8 mouse cellular contexts compared by ENCODE assay signal in genomic region chr9:65391613-65391964, GRCm38 (mm10). TPM values are rescaled to one million over a fixed set of nuclear protein-coding genes. Genes with fewer than 3 reads are reported as not detected.
DNase-seq lines count a peak whose midpoint lies in the region; ATAC-seq lines count a peak whose summit lies in the region.

Gene Kbtbd13, minus strand, starts transcription at chr9:65391652.

- peak within 1 kb of the TSS; percentile 56 for H3K9ac ChIP-seq in kidney, embryonic 14.5 days (ENCODE audit: low read depth, low read length)
- H3K9ac ChIP-seq in hindbrain, embryonic 14.5 days, result peak within 1 kb of the TSS; percentile 47
- no peak within 1 kb of the TSS for H3K9ac ChIP-seq in midbrain, embryonic 15.5 days

- peaks cover 10% of the 10 kb centered on the region; the same call in 1 of the 2 replicates for H3K4me1 ChIP-seq in kidney, embryonic 14.5 days (ENCODE audit: control insufficient read depth, insufficient read depth, low read length)
- H3K4me1 ChIP-seq in forebrain, embryonic 10.5 days, result peaks cover 14% of the 10 kb centered on the region
- 0 out of 2 replicates have a peak, but pooled peaks cover 3% of the 10 kb centered on the region for H3K4me1 ChIP-seq in hindbrain, embryonic 14.5 days (replicated peaks; ENCODE audit: control insufficient read depth, insufficient read depth, low read length)
- peaks cover 8% of the 10 kb centered on the region; the same call in 1 of the 2 replicates for H3K4me1 ChIP-seq in midbrain, embryonic 15.5 days

- no peaks in the 10 kb centered on the region for H3K9me3 ChIP-seq in kidney, embryonic 14.5 days (ENCODE audit: control insufficient read depth, low read length)
- H3K9me3 ChIP-seq in forebrain, embryonic 10.5 days, result no peaks in the 10 kb centered on the region; the same call in 1 of the 2 replicates
- H3K9me3 ChIP-seq in hindbrain, embryonic 14.5 days (ENCODE audit: control insufficient read depth, low read length), result no peaks in the 10 kb centered on the region
- H3K9me3 ChIP-seq in midbrain, embryonic 15.5 days, result 0 out of 2 replicates have a peak, but pooled peaks cover 3% of the 10 kb centered on the region

- H3K4me3 ChIP-seq in kidney, embryonic 14.5 days (ENCODE audit: low read length), result peak within 1 kb of the TSS; percentile 42
- H3K4me3 ChIP-seq in forebrain, embryonic 10.5 days, result peak within 1 kb of the TSS; percentile 52
- H3K4me3 ChIP-seq in hindbrain, embryonic 14.5 days (replicated peaks; ENCODE audit: low read length), result peak within 1 kb of the TSS; percentile 38
- H3K4me3 ChIP-seq in midbrain, embryonic 15.5 days, result peak within 1 kb of the TSS; percentile 39

- peak within 1 kb of the TSS; percentile 75 for H3K4me2 ChIP-seq in kidney, embryonic 14.5 days (replicated peaks; ENCODE audit: low read depth, low read length)
- H3K4me2 ChIP-seq in hindbrain, embryonic 14.5 days (replicated peaks), result peak within 1 kb of the TSS; percentile 57
- peak within 1 kb of the TSS; percentile 53 for H3K4me2 ChIP-seq in midbrain, embryonic 15.5 days

- ATAC-seq in kidney, embryonic 14.5 days (ENCODE audit: low FRiP score, low TSS enrichment), result no peak
- no peak for ATAC-seq in hindbrain, embryonic 14.5 days (ENCODE audit: low FRiP score)
- ATAC-seq in midbrain, embryonic 15.5 days (replicated peaks), result no peak
- ATAC-seq in inflammation-experienced regulatory T-cells, adult 6 months, result no peak

- no peak within 1 kb of the TSS for H3K27ac ChIP-seq in kidney, embryonic 14.5 days (ENCODE audit: low read depth, low read length)
- H3K27ac ChIP-seq in forebrain, embryonic 10.5 days, result peak within 1 kb of the TSS; percentile 71
- no peak within 1 kb of the TSS for H3K27ac ChIP-seq in hindbrain, embryonic 14.5 days
- H3K27ac ChIP-seq in midbrain, embryonic 15.5 days, result no peak within 1 kb of the TSS

- WGBS in kidney, embryonic 14.5 days, result 33% methylated on average over 8 of the region's 8 CpGs
- WGBS in forebrain, embryonic 10.5 days, result 46% methylated on average over 8 of the region's 8 CpGs
- whole genome bisulfite sequencing in hindbrain, embryonic 14.5 days, result 44% methylated on average over 8 of the region's 8 CpGs
- 48% methylated on average over 8 of the region's 8 CpGs for WGBS in midbrain, embryonic 15.5 days

- peaks cover 23% of the 10 kb centered on the region for H3K27me3 ChIP-seq in kidney, embryonic 14.5 days (ENCODE audit: control insufficient read depth, insufficient read depth, low read length)
- peaks cover 75% of the 10 kb centered on the region for H3K27me3 ChIP-seq in forebrain, embryonic 10.5 days (ENCODE audit: poor library complexity, severe bottlenecking)
- peaks cover 32% of the 10 kb centered on the region for H3K27me3 ChIP-seq in hindbrain, embryonic 14.5 days (ENCODE audit: control insufficient read depth, insufficient read depth, low read length)
- H3K27me3 ChIP-seq in midbrain, embryonic 15.5 days (replicated peaks), result peaks cover 37% of the 10 kb centered on the region

- DNase-seq in kidney, adult 11 months, result no peak
- DNase-seq in forebrain, embryonic 10.5 days (ENCODE audit: extremely low spot score, low spot score), result no peak
- no peak for DNase-seq in hindbrain, embryonic 14.5 days (ENCODE audit: low spot score)
- DNase-seq in retina, embryonic 14.5 days (ENCODE audit: low spot score), result no peak
- DNase-seq in ovary, adult 18-20 months (ENCODE audit: low spot score), result no peak

- H3K36me3 ChIP-seq in kidney, embryonic 14.5 days (ENCODE audit: control insufficient read depth, insufficient read depth, low read length), result no peaks in the 10 kb centered on the region
- H3K36me3 ChIP-seq in forebrain, embryonic 10.5 days (replicated peaks), result no peaks in the 10 kb centered on the region
- no peaks in the 10 kb centered on the region for H3K36me3 ChIP-seq in hindbrain, embryonic 14.5 days (replicated peaks; ENCODE audit: control insufficient read depth, insufficient read depth)
- H3K36me3 ChIP-seq in midbrain, embryonic 15.5 days (replicated peaks), result no peaks in the 10 kb centered on the region

RNA-seq across cellular contexts. Expression of gene Kbtbd13, which starts in this region (rescaled TPM):
- polyA plus RNA-seq in kidney, embryonic 14.5 days (2014; fragmentation: Nextera tagmentation; extraction: Ambion mirVana), result 1.3 and 1.4 TPM in 2 replicates
- polyA plus RNA-seq in forebrain, embryonic 10.5 days (2016; fragmentation: Nextera tagmentation; extraction: Ambion mirVana), result 0.66 and 0.85 TPM in 2 replicates
- 0.52 and 0.70 TPM in 2 replicates for polyA plus RNA-seq in hindbrain, embryonic 14.5 days (2014; fragmentation: Nextera tagmentation; extraction: Ambion mirVana)
- 0.56 and 0.60 TPM in 2 replicates for polyA plus RNA-seq in midbrain, embryonic 15.5 days (2015; fragmentation: Nextera tagmentation; extraction: Ambion mirVana)
- polyA plus RNA-seq in inflammation-experienced regulatory T-cells, adult 6 months (2017; shearing (Covaris generic)), result not detected
